Mouse (Mus musculus) midbrain, embryonic 16.5 days (tissue): ENCODE measurements at regions not wholly inside any gene's neighbourhood (a gene's known extent, or its start where the extent isn't known, plus 50 kb on each side); places are given as distances from the start of the nearest gene placed in this dataset.

Experiments used
- ATAC-seq: fragments of 200-750 bp; cut with Nextera tagmentation; 2 replicates; pipeline ENCODE4 v1.8.0; 2017; ENCODE audit warnings: moderate TSS enrichment
- H3K27ac ChIP-seq: fragments of 300-500 bp; sonication (generic); 2 replicates; pipeline ENCODE4 v1.5.1; 2014; ENCODE audit warnings: mild to moderate bottlenecking, low read length, mixed read lengths
- H3K27me3 ChIP-seq: fragments of 300-500 bp; sonication (generic); 2 replicates; pipeline ENCODE4 v1.6.1; 2014; ENCODE audit warnings: low read depth, low read length, mixed read lengths; ENCODE audit not compliant: control insufficient read depth, insufficient read depth
- H3K36me3 ChIP-seq: fragments of 300-500 bp; sonication (generic); 2 replicates; pipeline ENCODE4 v1.6.1; 2014; ENCODE audit warnings: mild to moderate bottlenecking, low read length, moderate library complexity, mixed read lengths; ENCODE audit not compliant: control insufficient read depth, insufficient read depth
- H3K4me1 ChIP-seq: fragments of 300-500 bp; sonication (generic); 2 replicates; pipeline ENCODE4 v1.6.1; 2014; ENCODE audit warnings: mild to moderate bottlenecking, low read length, mixed read lengths; ENCODE audit not compliant: control insufficient read depth, insufficient read depth
- H3K4me2 ChIP-seq: fragments of 300-500 bp; sonication (generic); 2 replicates; pipeline ENCODE4 v1.6.1; 2014; ENCODE audit warnings: mild to moderate bottlenecking, low read length, mixed read lengths
- H3K4me3 ChIP-seq: fragments of 300-500 bp; sonication (generic); 2 replicates; pipeline ENCODE4 v1.5.1; 2014; ENCODE audit warnings: low read depth, mild to moderate bottlenecking, low read length, moderate library complexity, mixed read lengths
- H3K9ac ChIP-seq: fragments of 300-500 bp; sonication (generic); 2 replicates; pipeline ENCODE4 v1.6.1; 2014; ENCODE audit warnings: low read depth, low read length, mixed read lengths
- H3K9me3 ChIP-seq: fragments of 300-500 bp; sonication (generic); replicated peaks from 2 replicates; pipeline ENCODE4 v1.6.1; 2014; ENCODE audit warnings: mild to moderate bottlenecking, low read length, mixed read lengths; ENCODE audit not compliant: control insufficient read depth, poor library complexity, severe bottlenecking
- WGBS: fragments of 180-500 bp; shearing (Covaris S2); extraction: QIAGEN DNeasy Blood & Tissue Kit; methylation state at CpG from one replicate; pipeline ENCODE4 v1.1.7; 2014; 5-methylcytosine and 5-hydroxymethylcytosine counted together

GRCm38 (mm10) chr1:121224250-121224649 lies 108.1 kb downstream of the Insig2 start:
- Histone ChIP-seq H3K36me3 (no peaks in the 10 kb centered on the region), H3K27me3 (no peaks in the 10 kb centered on the region), H3K9me3 (no peaks in the 10 kb centered on the region), H3K4me2 (no peak overlapping the region), H3K4me1 (peaks cover 3% of the 10 kb centered on the region), H3K27ac (no peak overlapping the region), H3K4me3 (no peak overlapping the region), H3K9ac (no peak overlapping the region)
- 78% methylated on average over 11 of the region's 11 CpGs for WGBS
- no peak for ATAC-seq

GRCm38 (mm10) chr1:121226466-121227232 lies 105.7 kb downstream of the Insig2 start:
- Histone ChIP-seq H3K4me2 (peak overlapping the region; percentile 10; the same call in 1 of the 2 replicates), H3K36me3 (no peaks in the 10 kb centered on the region), H3K27ac (no peak overlapping the region), H3K4me3 (no peak overlapping the region), H3K4me1 (peaks cover 3% of the 10 kb centered on the region), H3K27me3 (no peaks in the 10 kb centered on the region), H3K9ac (no peak overlapping the region), H3K9me3 (no peaks in the 10 kb centered on the region)
- peak; percentile 59; the same call in 1 of the 2 replicates for ATAC-seq
- WGBS: 55% methylated on average over 15 of the region's 15 CpGs

DNA sequence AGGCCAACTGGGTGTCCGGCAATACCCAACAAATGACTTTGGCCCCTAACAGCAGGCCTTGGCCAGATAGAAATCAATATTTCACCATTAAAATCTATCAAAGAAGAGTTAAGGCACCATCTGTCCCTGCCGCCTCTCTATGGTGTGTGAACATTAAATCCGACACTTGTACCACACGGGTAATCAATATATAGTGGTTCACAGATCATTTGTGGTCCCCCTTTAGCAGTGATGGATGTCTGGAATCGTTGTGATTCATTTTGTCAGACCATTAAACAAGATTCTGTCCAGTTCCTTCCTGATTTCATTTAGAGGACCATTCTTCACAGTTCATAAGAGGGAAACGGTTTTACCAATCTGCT lies 105.2 kb downstream of the Insig2 start:
- peaks cover 3% of the 10 kb centered on the region for H3K4me1 ChIP-seq
- H3K27ac ChIP-seq: no peak overlapping the region
- no peak overlapping the region for H3K4me3 ChIP-seq
- WGBS: 81% methylated on average over 6 of the region's 6 CpGs
- no peaks in the 10 kb centered on the region for H3K36me3 ChIP-seq
- H3K4me2 ChIP-seq: no peak overlapping the region; the same call in 1 of the 2 replicates
- no peaks in the 10 kb centered on the region for H3K9me3 ChIP-seq
- no peaks in the 10 kb centered on the region for H3K27me3 ChIP-seq
- ATAC-seq: 0 out of 2 replicates have a peak, but pooled peaks have one; percentile 10
- H3K9ac ChIP-seq: no peak overlapping the region

GRCm38 (mm10) chr1:121243576-121243975 lies 88.8 kb downstream of the Insig2 start:
- WGBS: 79% methylated on average over 6 of the region's 6 CpGs
- H3K4me1 ChIP-seq: no peaks in the 10 kb centered on the region
- no peak overlapping the region for H3K4me3 ChIP-seq
- no peak for ATAC-seq
- no peak overlapping the region for H3K27ac ChIP-seq
- no peaks in the 10 kb centered on the region for H3K9me3 ChIP-seq
- H3K9ac ChIP-seq: no peak overlapping the region
- H3K27me3 ChIP-seq: no peaks in the 10 kb centered on the region
- no peaks in the 10 kb centered on the region for H3K36me3 ChIP-seq
- H3K4me2 ChIP-seq: no peak overlapping the region

DNA sequence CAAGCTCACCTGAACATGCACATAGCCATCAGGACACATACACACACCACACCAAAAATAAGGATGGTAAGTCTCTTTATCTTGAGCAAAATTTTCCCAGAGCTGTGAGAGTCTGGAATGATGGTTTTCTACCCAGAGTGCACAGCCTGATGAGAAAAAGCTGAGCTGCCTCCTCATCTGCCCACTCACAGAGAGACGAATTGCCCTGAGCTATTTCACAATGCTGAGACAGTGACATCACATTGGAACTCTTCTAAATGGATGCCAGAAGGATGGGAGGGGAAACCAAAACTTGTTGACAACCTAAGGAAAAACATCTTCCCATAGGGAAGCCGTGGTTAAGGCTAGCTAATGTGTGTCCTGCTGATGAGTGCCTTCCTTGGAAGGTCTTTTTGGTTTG lies 84.8 kb downstream of the Insig2 start:
- Histone ChIP-seq H3K4me3 (no peak overlapping the region), H3K27me3 (no peaks in the 10 kb centered on the region), H3K9me3 (no peaks in the 10 kb centered on the region; the same call in 1 of the 2 replicates), H3K27ac (no peak overlapping the region), H3K36me3 (no peaks in the 10 kb centered on the region), H3K4me2 (no peak overlapping the region), H3K9ac (no peak overlapping the region), H3K4me1 (no peaks in the 10 kb centered on the region)
- 83% methylated on average over 2 of the region's 2 CpGs for WGBS
- ATAC-seq: no peak

- 54% methylated on average over 1 of the region's 1 CpGs for WGBS
Measured at GRCm38 (mm10) chr1:121249081-121249480, 83.3 kb downstream of the Insig2 start.

DNA sequence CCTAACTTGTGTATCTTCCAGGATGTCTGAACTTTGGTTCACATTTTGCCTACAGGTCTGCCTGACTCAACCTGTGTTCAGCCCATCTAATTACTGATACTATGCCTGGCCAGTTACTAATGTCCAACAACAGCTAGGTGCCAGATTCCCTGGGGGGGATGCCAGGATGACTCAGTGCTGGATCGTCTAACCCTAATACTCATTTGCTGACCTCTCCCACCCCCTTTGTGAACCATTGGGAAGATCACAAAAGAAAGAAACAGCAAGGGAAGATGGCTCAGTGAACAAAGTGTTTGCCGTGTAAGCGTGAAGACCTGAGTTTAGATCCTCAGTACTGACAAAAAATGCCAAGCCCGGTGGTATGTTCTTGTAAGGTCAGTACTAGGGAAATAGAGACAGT lies 81.7 kb downstream of the Insig2 start:
- Histone ChIP-seq H3K27me3 (no peaks in the 10 kb centered on the region), H3K9ac (no peak overlapping the region), H3K4me1 (no peaks in the 10 kb centered on the region), H3K4me2 (no peak overlapping the region), H3K4me3 (no peak overlapping the region), H3K27ac (no peak overlapping the region), H3K9me3 (no peaks in the 10 kb centered on the region; the same call in 1 of the 2 replicates), H3K36me3 (no peaks in the 10 kb centered on the region)
- ATAC-seq: no peak
- WGBS: 80% methylated on average over 4 of the region's 4 CpGs

More at GRCm38 (mm10) chr1:121249081-121249480, 83.3 kb downstream of the Insig2 start:
- Histone ChIP-seq H3K9ac (no peak overlapping the region), H3K4me2 (no peak overlapping the region), H3K27me3 (no peaks in the 10 kb centered on the region), H3K27ac (no peak overlapping the region), H3K4me1 (no peaks in the 10 kb centered on the region), H3K9me3 (no peaks in the 10 kb centered on the region; the same call in 1 of the 2 replicates), H3K36me3 (no peaks in the 10 kb centered on the region), H3K4me3 (no peak overlapping the region)
- no peak for ATAC-seq

DNA sequence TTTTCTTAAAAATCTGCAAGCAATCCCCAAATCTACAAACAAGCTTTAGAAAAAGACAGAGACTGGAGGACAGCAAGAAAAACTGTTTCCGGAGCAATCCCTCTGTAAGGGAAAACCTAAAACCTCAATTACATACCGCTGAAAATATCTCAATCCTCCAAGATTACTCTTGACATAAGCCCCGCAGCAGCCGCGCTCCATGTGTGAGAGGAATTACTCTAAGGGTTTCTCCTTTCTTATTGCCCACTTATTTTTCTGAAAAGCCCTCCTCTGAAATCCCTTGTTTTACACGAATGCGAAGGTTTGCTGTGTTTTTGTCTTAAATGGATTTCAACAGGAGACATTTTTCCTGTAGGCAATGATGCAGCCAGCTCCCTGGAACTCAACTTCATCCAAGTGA lies 80.3 kb downstream of the Insig2 start:
- no peaks in the 10 kb centered on the region for H3K27me3 ChIP-seq
- WGBS: 72% methylated on average over 7 of the region's 7 CpGs
- H3K36me3 ChIP-seq: no peaks in the 10 kb centered on the region
- H3K27ac ChIP-seq: no peak overlapping the region
- no peaks in the 10 kb centered on the region; the same call in 1 of the 2 replicates for H3K9me3 ChIP-seq
- H3K9ac ChIP-seq: no peak overlapping the region
- H3K4me2 ChIP-seq: no peak overlapping the region
- H3K4me3 ChIP-seq: no peak overlapping the region
- no peak for ATAC-seq
- H3K4me1 ChIP-seq: no peaks in the 10 kb centered on the region

DNA sequence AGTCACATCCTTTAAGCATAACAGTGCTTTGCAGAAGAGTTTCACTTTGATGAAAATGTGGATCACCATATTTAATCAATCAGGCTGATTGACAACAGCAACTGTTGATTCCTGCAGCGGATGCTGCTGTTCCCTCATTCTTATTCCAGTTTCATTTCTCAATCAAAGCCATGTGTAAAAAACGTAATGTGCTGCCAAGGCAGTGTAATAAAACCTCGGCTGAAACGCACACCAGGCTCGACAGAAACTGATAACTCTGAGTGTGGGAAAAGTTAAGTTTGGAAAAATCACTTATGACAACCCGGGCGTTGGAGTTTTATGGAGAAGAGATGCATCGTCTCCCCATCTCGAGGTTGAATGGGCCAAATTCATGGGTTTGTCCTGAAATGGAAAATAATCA lies 78.2 kb downstream of the Insig2 start:
- H3K9ac ChIP-seq: no peak overlapping the region
- H3K4me1 ChIP-seq: no peaks in the 10 kb centered on the region
- H3K4me3 ChIP-seq: no peak overlapping the region
- no peaks in the 10 kb centered on the region; the same call in 1 of the 2 replicates for H3K9me3 ChIP-seq
- H3K36me3 ChIP-seq: no peaks in the 10 kb centered on the region
- no peaks in the 10 kb centered on the region for H3K27me3 ChIP-seq
- H3K27ac ChIP-seq: no peak overlapping the region
- H3K4me2 ChIP-seq: no peak overlapping the region
- WGBS: 80% methylated on average over 9 of the region's 9 CpGs
- no peak for ATAC-seq
